Mouse (Mus musculus) stomach, postnatal 0 days (tissue): ENCODE measurements around the gene Ppid. TPM values are rescaled to one million over a fixed set of nuclear protein-coding genes. Genes with fewer than 3 reads are reported as not detected.

ENCODE experiments used
- ATAC-seq: fragments of 200-750 bp; cut with Nextera tagmentation; 2 replicates; pipeline ENCODE4 v1.8.0; 2017; ENCODE audit not compliant: low FRiP score, low TSS enrichment
- DNase-seq: peaks from one replicate; pipeline ENCODE4 v3.0.0-alpha.2; 2016; ENCODE audit warnings: low spot score
- H3K27ac ChIP-seq: fragments of 300-500 bp; sonication (generic); replicated peaks from 2 replicates; pipeline ENCODE4 v1.5.1; 2014; ENCODE audit warnings: mild to moderate bottlenecking, control low read depth
- H3K27me3 ChIP-seq: fragments of 300-500 bp; sonication (generic); 2 replicates; pipeline ENCODE4 v1.6.1; 2014; ENCODE audit warnings: low read length; ENCODE audit not compliant: control insufficient read depth, insufficient read depth
- H3K36me3 ChIP-seq: fragments of 300-500 bp; sonication (generic); 2 replicates; pipeline ENCODE4 v1.6.1; 2014; ENCODE audit warnings: low read length, mixed read lengths; ENCODE audit not compliant: control insufficient read depth, insufficient read depth
- H3K4me1 ChIP-seq: fragments of 300-500 bp; sonication (generic); replicated peaks from 2 replicates; pipeline ENCODE4 v1.6.1; 2014; ENCODE audit warnings: antibody characterized with exemption; ENCODE audit not compliant: control insufficient read depth, insufficient read depth
- H3K4me2 ChIP-seq: fragments of 300-500 bp; sonication (generic); replicated peaks from 2 replicates; pipeline ENCODE4 v1.6.1; 2014; ENCODE audit warnings: low read depth, mild to moderate bottlenecking, control low read depth, moderate library complexity
- H3K4me3 ChIP-seq: fragments of 300-500 bp; sonication (generic); 2 replicates; pipeline ENCODE4 v1.5.1; 2014; ENCODE audit warnings: low read depth, low read length, control low read depth
- H3K9ac ChIP-seq: fragments of 300-500 bp; sonication (generic); 2 replicates; pipeline ENCODE4 v1.6.1; 2014; ENCODE audit warnings: mild to moderate bottlenecking, low read length, control low read depth, mixed read lengths
- H3K9me3 ChIP-seq: fragments of 300-500 bp; sonication (generic); 2 replicates; pipeline ENCODE4 v1.6.1; 2016; ENCODE audit warnings: low read length; ENCODE audit not compliant: control insufficient read depth
- CTCF ChIP-seq: IDR thresholded peaks from 2 replicates; pipeline ENCODE4 v1.5.1; 2016; ENCODE audit warnings: antibody characterized with exemption, low read depth, mild to moderate bottlenecking, moderate library complexity
- EP300 ChIP-seq: optimal IDR thresholded peaks from 2 replicates; pipeline ENCODE3; 2016; ENCODE audit warnings: antibody characterized with exemption
- WGBS: fragments of 180-500 bp; shearing (Covaris S2); extraction: QIAGEN DNeasy Blood & Tissue Kit; methylation state at CpG from one replicate; pipeline ENCODE4 v1.1.7; 2014; 5-methylcytosine and 5-hydroxymethylcytosine counted together
- polyA plus RNA-seq: library from polyadenylated mRNA; unstranded; fragments of >200 nt; fragmentation: Nextera tagmentation; extraction: Ambion mirVana; gene quantifications from 2 replicates; pipeline ENCODE4 v1.2.1, GENCODE M21; 2015

The Ppid gene
- polyA plus RNA-seq, 1 experiment from 2014 or later = 38.3 TPM

GRCm38 (mm10) chr3:79628561-79629415 lies 37.6 kb downstream of the Ppid start, which contains the start of gene 4930579G24Rik:
TSS of gene 4930579G24Rik (plus strand) at chr3:79629079.
- TF ChIP-seq CTCF (no peak), EP300 (no peak)
- under 1% methylated on average over 60 of the region's 60 CpGs for WGBS
- H3K4me2 ChIP-seq = peak within 1 kb of the TSS; percentile 76
- ATAC-seq (peak; percentile 99), DNase-seq (peak; percentile 93)
- peaks cover 2% of the 10 kb centered on the region; the same call in 1 of the 2 replicates for H3K36me3 ChIP-seq
- H3K4me1 ChIP-seq = no peaks in the 10 kb centered on the region
- H3K9me3 ChIP-seq = no peaks in the 10 kb centered on the region
- H3K4me3 ChIP-seq = peak within 1 kb of the TSS; percentile 73
- peak within 1 kb of the TSS; percentile 71 for H3K9ac ChIP-seq
- no peaks in the 10 kb centered on the region for H3K27me3 ChIP-seq
- peak within 1 kb of the TSS; percentile 93 for H3K27ac ChIP-seq

GRCm38 (mm10) chr3:79629416-79629730 lies 38.2 kb downstream of the Ppid start, which contains the start of gene Etfdh:
TSS of gene Etfdh (minus strand) at chr3:79629500.
- TF ChIP-seq EP300 (no peak), CTCF (no peak)
- WGBS = 1% methylated on average over 11 of the region's 11 CpGs
- DNase-seq (peak; percentile 61), ATAC-seq (peak; percentile 27)
- H3K4me3 ChIP-seq = peak within 1 kb of the TSS; percentile 73
- H3K4me2 ChIP-seq = peak within 1 kb of the TSS; percentile 76
- no peaks in the 10 kb centered on the region for H3K9me3 ChIP-seq
- H3K27me3 ChIP-seq = no peaks in the 10 kb centered on the region
- peaks cover 3% of the 10 kb centered on the region; the same call in 1 of the 2 replicates for H3K36me3 ChIP-seq
- H3K4me1 ChIP-seq = no peaks in the 10 kb centered on the region
- peak within 1 kb of the TSS; percentile 71 for H3K9ac ChIP-seq
- peak within 1 kb of the TSS; percentile 93 for H3K27ac ChIP-seq

- no peak overlapping the region for H3K27ac ChIP-seq
- DNase-seq (no peak), ATAC-seq (no peak)
- TF ChIP-seq EP300 = no peak
- no peak overlapping the region for H3K9ac ChIP-seq
- H3K4me2 ChIP-seq = no peak overlapping the region
- H3K36me3 ChIP-seq = no peaks in the 10 kb centered on the region
- H3K4me1 ChIP-seq = no peaks in the 10 kb centered on the region
- no peaks in the 10 kb centered on the region for H3K27me3 ChIP-seq
- WGBS = 78% methylated on average over 6 of the region's 6 CpGs
- no peaks in the 10 kb centered on the region for H3K9me3 ChIP-seq
- H3K4me3 ChIP-seq = no peak overlapping the region
These were observed 61.0 kb downstream of the Ppid start for GRCm38 (mm10) chr3:79652129-79652528.

Other genes with a start within 250 kb of the Ppid start
- gene Fnip2, start 23.5 kb upstream of the Ppid start, polyA plus RNA-seq = 2.5 and 2.6 TPM in 2 replicates
- 10.1 and 11.1 TPM in 2 replicates for gene 4930579G24Rik, start 37.7 kb downstream of the Ppid start, polyA plus RNA-seq
- gene Etfdh, start 38.2 kb downstream of the Ppid start, polyA plus RNA-seq = 74.1 and 79.6 TPM in 2 replicates
- 0.04 TPM in 1 of 2 replicates, not detected in the other for gene Rxfp1, start 146.5 kb downstream of the Ppid start, polyA plus RNA-seq